Mouse (Mus musculus): Measurements from ENCODE around the gene Rai14.
A peak's percentile ranks its signal among the peaks of the same experiment; 100 is the strongest.

The Rai14 gene

GRCm38 (mm10) chr15:10714409-10715138, at the start of gene Rai14:
Rai14 (minus strand) TSS chr15:10714624.
- peak; percentile 90 for DNase-seq (ENCODE audit: low spot score)

GRCm38 (mm10) chr15:10761441-10761840, 47.0 kb upstream of the Rai14 start:
- DNase-seq (ENCODE audit: low spot score) = no peak

- DNase-seq (ENCODE audit: low spot score) = no peak
Measured at GRCm38 (mm10) chr15:10760006-10760405, 45.6 kb upstream of the Rai14 start.

- DNase-seq (ENCODE audit: low spot score) = no peak
Measured at GRCm38 (mm10) chr15:10759440-10759839, 45.0 kb upstream of the Rai14 start.

GRCm38 (mm10) chr15:10758808-10759207, 44.4 kb upstream of the Rai14 start:
- DNase-seq (ENCODE audit: low spot score) = no peak

GRCm38 (mm10) chr15:10751141-10751540, 36.7 kb upstream of the Rai14 start:
- DNase-seq (ENCODE audit: low spot score) = no peak

GRCm38 (mm10) chr15:10750339-10750738, 35.9 kb upstream of the Rai14 start:
- DNase-seq (ENCODE audit: low spot score) = no peak

GRCm38 (mm10) chr15:10749678-10750077, 35.3 kb upstream of the Rai14 start:
- no peak for DNase-seq (ENCODE audit: low spot score)

- DNase-seq (ENCODE audit: low spot score) = no peak
Measured at GRCm38 (mm10) chr15:10747638-10748037, 33.2 kb upstream of the Rai14 start.

GRCm38 (mm10) chr15:10747226-10747625, 32.8 kb upstream of the Rai14 start:
- no peak for DNase-seq (ENCODE audit: low spot score)

- no peak for DNase-seq (ENCODE audit: low spot score)
Measured at GRCm38 (mm10) chr15:10746303-10747051, 32.1 kb upstream of the Rai14 start.

- DNase-seq (ENCODE audit: low spot score) = no peak
Measured at GRCm38 (mm10) chr15:10742441-10742840, 28.0 kb upstream of the Rai14 start.

GRCm38 (mm10) chr15:10739279-10739678, 24.9 kb upstream of the Rai14 start:
- no peak for DNase-seq (ENCODE audit: low spot score)

GRCm38 (mm10) chr15:10738354-10739142, 24.1 kb upstream of the Rai14 start:
- no peak for DNase-seq (ENCODE audit: low spot score)

- DNase-seq (ENCODE audit: low spot score) = no peak
Measured at GRCm38 (mm10) chr15:10735948-10736347, 21.5 kb upstream of the Rai14 start.

- no peak for DNase-seq (ENCODE audit: low spot score)
Measured at GRCm38 (mm10) chr15:10735216-10735615, 20.8 kb upstream of the Rai14 start.

GRCm38 (mm10) chr15:10731398-10731797, 17.0 kb upstream of the Rai14 start:
- no peak for DNase-seq (ENCODE audit: low spot score)

- DNase-seq (ENCODE audit: low spot score) = no peak
Measured at GRCm38 (mm10) chr15:10726272-10726671, 11.8 kb upstream of the Rai14 start.

GRCm38 (mm10) chr15:10724857-10725256, 10.4 kb upstream of the Rai14 start:
- no peak for DNase-seq (ENCODE audit: low spot score)

GRCm38 (mm10) chr15:10723507-10723906, 9.1 kb upstream of the Rai14 start:
- no peak for DNase-seq (ENCODE audit: low spot score)

- no peak for DNase-seq (ENCODE audit: low spot score)
Measured at GRCm38 (mm10) chr15:10722629-10723339, 8.4 kb upstream of the Rai14 start.

GRCm38 (mm10) chr15:10721259-10721781, 6.9 kb upstream of the Rai14 start:
- DNase-seq (ENCODE audit: low spot score) = no peak

Measured in testis, postnatal 10 days (tissue).